Mouse (Mus musculus) embryonic fibroblast, embryonic 13.5 days (primary cell): ENCODE measurements at regions not wholly inside any gene's neighbourhood (a gene's known extent, or its start where the extent isn't known, plus 50 kb on each side); places are given as distances from the start of the nearest gene placed in this dataset.

Source experiments
- H3K27ac ChIP-seq: 2 replicates; pipeline ENCODE4 v1.5.1; 2012; ENCODE audit warnings: low read length, control low read depth, inconsistent platforms; ENCODE audit not compliant: insufficient read depth
- H3K4me1 ChIP-seq: 2 replicates; pipeline ENCODE4 v1.6.1; 2011; ENCODE audit warnings: low read length; ENCODE audit not compliant: control insufficient read depth, insufficient read depth
- H3K4me3 ChIP-seq: 2 replicates; pipeline ENCODE4 v1.5.1; 2011; ENCODE audit warnings: mild to moderate bottlenecking, control low read depth, low read length; ENCODE audit not compliant: insufficient read depth
- CTCF ChIP-seq: IDR thresholded peaks from 2 replicates; pipeline ENCODE4 v1.5.1; 2011; ENCODE audit warnings: mild to moderate bottlenecking, control low read depth, low read length, moderate library complexity, borderline replicate concordance; ENCODE audit not compliant: insufficient read depth
- POLR2A ChIP-seq: IDR thresholded peaks from 2 replicates; pipeline ENCODE4 v1.6.1; 2011; ENCODE audit warnings: low read depth, mild to moderate bottlenecking, control low read depth, low read length, moderate library complexity

DNA sequence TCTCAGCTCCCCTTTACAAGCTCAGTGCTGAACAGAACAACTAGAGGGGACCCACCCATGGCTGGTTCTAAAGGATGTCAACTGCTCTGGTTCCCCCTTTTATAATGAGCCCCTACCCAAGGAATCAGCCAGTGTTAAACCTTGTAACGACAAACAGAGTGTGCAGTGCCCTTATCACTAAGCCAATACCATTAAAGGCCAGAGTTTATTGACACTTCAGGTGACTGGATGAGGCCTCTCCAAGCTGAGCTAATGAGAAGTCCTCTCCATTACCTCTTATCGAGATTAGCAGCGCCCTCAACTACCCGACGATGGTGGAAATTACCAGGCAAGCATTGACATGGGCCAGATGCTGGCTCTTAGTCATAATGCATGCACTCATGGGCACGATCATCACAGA lies 570.8 kb downstream of the Gm826 start:
- Histone ChIP-seq H3K4me3 (no peak overlapping the region), H3K27ac (no peak overlapping the region), H3K4me1 (no peaks in the 10 kb centered on the region)
- TF ChIP-seq POLR2A (no peak), CTCF (no peak)
